Mouse (Mus musculus) heart, adult 10 weeks (tissue): ENCODE measurements around the gene Tbc1d10b. TPM values are rescaled to one million over a fixed set of nuclear protein-coding genes. Genes with fewer than 3 reads are reported as not detected.

Experiments
- polyA plus RNA-seq: library from polyadenylated mRNA; stranded (reverse); fragments of 350-450 nt; fragmentation: Illumina TruSeq; extraction: RNeasy Lipid Tissue Mini Kit (QIAGEN cat#74804); gene quantifications from one replicate; pipeline ENCODE4 v1.2.3, GENCODE M21; 2014; ENCODE audit warnings: low read depth, low replicate concordance

The Tbc1d10b gene
- 17.1 TPM for polyA plus RNA-seq

DNA sequence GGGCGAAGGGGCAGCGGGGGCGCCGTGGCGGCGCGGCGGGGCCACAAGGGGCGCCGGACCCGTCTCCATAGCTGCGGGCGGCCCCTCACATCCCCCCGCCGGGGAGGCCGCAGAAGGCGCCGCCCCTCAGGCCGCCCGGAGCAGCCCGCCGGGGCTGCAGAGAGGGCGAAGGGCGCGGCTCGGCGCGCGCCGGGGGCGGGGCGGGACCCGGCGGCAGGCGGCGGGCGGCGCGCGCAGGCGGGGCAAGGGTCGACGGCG is at the start of gene Tbc1d10b:
Tbc1d10b (minus strand) TSS at position 174 of the 258 bp plus-strand sequence.

DNA sequence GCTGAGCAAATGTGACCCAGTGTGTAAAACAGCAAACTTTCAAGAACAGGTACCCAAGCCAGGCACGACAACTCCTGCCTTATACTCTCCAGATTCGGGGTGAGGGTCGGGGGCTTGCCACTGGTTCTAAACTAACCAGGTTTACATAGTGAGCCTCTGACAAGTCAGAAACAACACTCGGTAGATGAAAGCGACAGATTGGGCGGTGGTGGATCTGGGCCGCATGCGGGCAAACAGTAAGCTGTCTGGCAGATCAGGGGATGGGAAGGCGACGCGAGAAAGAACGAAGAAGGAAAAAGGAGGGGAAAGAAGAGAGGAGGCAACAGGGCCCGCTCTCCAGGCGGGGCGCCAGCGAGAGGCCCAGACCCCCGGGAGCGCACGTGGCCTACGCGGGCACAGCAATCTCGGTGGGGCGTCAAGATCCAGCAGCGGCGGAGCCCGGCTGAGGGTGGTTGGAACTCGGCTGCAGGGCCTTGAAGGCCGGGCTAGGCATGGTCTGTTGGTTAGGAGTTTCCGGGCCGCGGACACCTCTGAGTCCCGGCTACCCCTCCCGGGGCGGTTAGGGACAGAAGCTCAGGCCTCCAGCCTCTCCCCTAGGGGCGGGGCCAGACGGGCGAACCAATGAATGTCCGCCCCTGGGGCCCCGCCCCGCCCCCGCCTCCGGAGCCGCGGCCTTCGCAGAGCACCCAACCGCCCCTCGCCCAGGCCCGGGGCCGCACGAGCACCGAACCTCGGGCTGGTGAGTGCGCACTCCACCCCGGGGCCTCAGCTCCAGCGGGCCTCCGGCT is 35.8 kb upstream of the Tbc1d10b start, which contains the start of gene Zfp771:
Zfp771 (plus strand) TSS at position 405 of the 788 bp plus-strand sequence.

DNA sequence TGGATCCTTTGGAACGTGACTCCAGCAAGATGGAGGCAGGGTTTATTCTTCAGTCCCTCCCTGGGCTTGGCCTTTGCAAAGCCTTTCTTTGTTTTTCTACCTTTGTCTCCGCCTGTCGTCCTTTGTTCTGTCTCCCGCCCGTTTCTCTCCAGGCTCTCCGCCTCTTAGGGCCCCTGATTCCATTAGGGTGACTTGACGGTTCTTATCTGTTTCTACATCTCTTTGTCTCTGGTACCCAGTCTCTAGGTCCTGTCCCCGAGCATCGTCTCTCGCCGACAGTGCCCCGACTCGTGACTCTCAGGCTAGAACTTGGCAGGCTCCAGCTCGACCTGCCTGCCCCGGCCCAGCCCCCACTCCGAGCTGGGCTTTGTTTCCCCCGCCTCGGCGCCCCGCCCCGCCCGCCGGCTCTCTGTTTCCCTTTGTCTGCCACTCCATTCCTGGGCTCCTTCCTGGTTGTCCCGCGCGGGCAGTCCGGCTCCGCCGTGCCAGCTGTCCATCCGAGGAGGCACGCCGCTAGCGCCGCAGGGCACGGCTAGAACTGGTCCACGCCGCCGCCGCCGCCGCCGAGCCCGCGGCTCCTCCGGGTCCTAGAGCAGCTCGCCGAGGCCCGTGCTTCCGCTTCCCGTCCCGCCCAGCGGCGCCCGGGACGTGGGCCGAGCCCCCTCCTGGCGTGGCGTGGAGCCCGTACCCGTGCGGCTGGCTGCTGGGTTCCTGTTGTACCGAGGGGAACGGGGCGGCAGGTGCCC is 24.5 kb upstream of the Tbc1d10b start, which contains the start of the genes Zfp553 and Sept1:
Zfp553 (plus strand) TSS at position 440 of the 746 bp plus-strand sequence.
Sept1 (minus strand) TSS at position 509 of the 746 bp plus-strand sequence.

DNA sequence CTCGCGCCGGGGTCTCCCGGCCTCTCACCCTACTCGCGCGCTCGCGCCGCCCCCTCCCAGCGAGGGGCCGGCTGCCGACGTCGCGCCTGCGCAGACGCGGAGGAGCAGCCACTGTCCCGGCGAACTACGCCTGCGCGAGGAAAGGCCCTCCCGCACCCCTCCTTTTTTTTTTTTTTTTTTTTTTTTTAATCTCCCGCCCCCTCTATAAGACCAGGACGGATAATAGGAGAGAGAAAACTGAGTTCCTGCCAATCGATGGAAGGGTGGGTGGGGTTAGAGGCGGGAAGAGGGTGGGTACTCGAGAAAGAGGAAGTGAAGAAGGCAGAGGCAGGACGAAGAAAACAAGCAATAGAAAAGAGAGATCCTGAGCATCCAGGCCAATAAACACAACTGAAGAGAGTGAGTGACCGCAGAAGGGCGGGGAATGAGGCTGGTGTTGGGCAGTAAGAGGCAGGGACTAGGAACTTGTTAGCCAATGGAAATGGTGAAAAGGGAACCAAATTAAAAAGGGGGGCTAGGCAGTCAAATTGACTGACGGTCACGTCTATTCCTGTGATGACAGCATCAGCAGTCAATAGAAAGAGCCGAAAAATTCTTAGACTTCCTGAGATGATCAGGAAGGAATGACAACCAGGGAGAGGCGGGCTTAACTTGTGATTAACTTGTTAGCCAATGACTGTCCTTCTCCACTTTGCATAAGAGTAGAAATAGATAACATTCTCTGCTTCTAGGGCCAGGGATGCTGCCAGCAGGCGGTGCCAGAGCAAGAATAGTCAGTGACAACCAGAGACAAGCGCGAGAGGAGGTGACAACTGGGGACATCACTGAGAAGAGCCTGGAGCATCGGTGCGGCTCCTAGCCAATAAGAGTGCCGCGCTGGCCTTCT is 528 bp upstream of the Tbc1d10b start, which contains the start of gene Mylpf:
Mylpf (plus strand) TSS at position 338 of the 886 bp plus-strand sequence.

DNA sequence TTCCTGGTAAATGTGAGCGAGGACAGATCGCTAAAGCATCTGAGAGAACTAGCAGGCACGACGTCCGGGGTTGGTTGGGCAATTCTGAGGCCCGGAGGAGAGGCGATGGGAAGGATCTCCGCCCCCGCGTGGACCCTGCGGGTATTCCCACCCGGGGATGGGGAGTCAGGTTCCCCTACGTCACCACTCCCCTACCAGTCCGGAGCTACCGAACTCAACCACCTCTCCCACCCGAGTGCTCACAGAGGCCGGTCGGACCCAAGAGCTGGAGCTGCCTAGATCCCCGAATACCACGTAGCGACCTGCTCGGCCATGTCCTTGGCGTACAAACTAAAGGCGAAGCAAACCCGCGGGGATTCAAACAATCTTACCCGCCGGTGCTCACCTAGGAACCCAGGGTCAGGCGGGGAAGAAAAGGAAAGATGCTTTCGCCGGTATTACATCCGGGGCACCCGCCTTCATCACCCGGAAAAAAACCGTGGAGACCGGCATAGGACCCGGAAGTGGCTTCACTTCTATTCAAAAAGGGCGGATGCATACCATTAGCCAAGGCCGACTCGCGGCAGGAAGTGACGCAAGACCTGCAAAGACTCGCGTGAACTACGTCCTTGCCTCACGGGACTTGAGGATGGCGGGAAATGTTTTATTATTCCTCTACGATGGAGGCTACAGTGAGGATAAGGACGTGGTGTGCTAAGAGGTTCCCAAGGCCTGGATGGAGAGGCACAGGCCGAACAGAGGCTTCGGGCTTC is 12.5 kb downstream of the Tbc1d10b start, which contains the start of gene Cd2bp2:
Cd2bp2 (minus strand) TSS at position 507 of the 752 bp plus-strand sequence.

Other genes starting within 250 kb of the Tbc1d10b start
- gene Cdipt, start 232.6 kb downstream of the Tbc1d10b start, polyA plus RNA-seq, result 48.9 TPM
- gene Cdiptos, start 232.4 kb downstream of the Tbc1d10b start, polyA plus RNA-seq, result 0.63 TPM
- gene Mvp, start 193.8 kb downstream of the Tbc1d10b start, polyA plus RNA-seq, result 38.1 TPM
- 0.86 TPM for gene Pagr1b, start 192.0 kb downstream of the Tbc1d10b start, polyA plus RNA-seq
- not detected for gene Pagr1a, start 191.1 kb downstream of the Tbc1d10b start, polyA plus RNA-seq
- gene Gm42742, start 187.4 kb downstream of the Tbc1d10b start, polyA plus RNA-seq, result 35.1 TPM
- 2.0 TPM for gene Prrt2, start 187.3 kb downstream of the Tbc1d10b start, polyA plus RNA-seq
- gene Maz, start 181.4 kb downstream of the Tbc1d10b start, polyA plus RNA-seq, result 59.5 TPM
- 0.24 TPM for gene Kif22, start 166.0 kb downstream of the Tbc1d10b start, polyA plus RNA-seq
- gene Zg16, start 121.1 kb downstream of the Tbc1d10b start, polyA plus RNA-seq, result not detected
- gene AI467606, start 117.1 kb downstream of the Tbc1d10b start, polyA plus RNA-seq, result 2.1 TPM
- gene Qprt, start 86.2 kb downstream of the Tbc1d10b start, polyA plus RNA-seq, result not detected
- gene Spn, start 70.6 kb downstream of the Tbc1d10b start, polyA plus RNA-seq, result 0.37 TPM
- 39.2 TPM for gene Cd2bp2, start 12.4 kb downstream of the Tbc1d10b start, polyA plus RNA-seq
- gene Mylpf, start 422 bp upstream of the Tbc1d10b start, polyA plus RNA-seq, result 1.8 TPM
- 7.7 TPM for gene Zfp553, start 24.6 kb upstream of the Tbc1d10b start, polyA plus RNA-seq
- gene Sept1, start 24.7 kb upstream of the Tbc1d10b start, polyA plus RNA-seq, result 6.4 TPM
- 10.7 TPM for gene Zfp771, start 35.8 kb upstream of the Tbc1d10b start, polyA plus RNA-seq
- 36.3 TPM for gene Dctpp1, start 52.2 kb upstream of the Tbc1d10b start, polyA plus RNA-seq
- 26.0 TPM for gene Sephs2, start 65.6 kb upstream of the Tbc1d10b start, polyA plus RNA-seq
- 0.81 TPM for gene Itgal, start 87.8 kb upstream of the Tbc1d10b start, polyA plus RNA-seq
- gene Zfp768, start 137.1 kb upstream of the Tbc1d10b start, polyA plus RNA-seq, result 33.8 TPM
- gene Zfp747, start 167.6 kb upstream of the Tbc1d10b start, polyA plus RNA-seq, result 3.9 TPM
- gene 9130019O22Rik, start 178.7 kb upstream of the Tbc1d10b start, polyA plus RNA-seq, result 1.5 TPM
- 3.4 TPM for gene E430018J23Rik, start 185.2 kb upstream of the Tbc1d10b start, polyA plus RNA-seq
- gene Zfp764, start 198.4 kb upstream of the Tbc1d10b start, polyA plus RNA-seq, result 4.4 TPM
- 3.6 TPM for gene Zfp688, start 213.6 kb upstream of the Tbc1d10b start, polyA plus RNA-seq
- 1.2 TPM for gene Zfp689, start 240.7 kb upstream of the Tbc1d10b start, polyA plus RNA-seq